Mouse (Mus musculus): ENCODE results near the gene 4933412E24Rik. TPM values are rescaled to one million over a fixed set of nuclear protein-coding genes. Genes with fewer than 3 reads are reported as not detected.

Gene 4933412E24Rik
- not detected in 2 replicates for polyA plus RNA-seq (2015; fragmentation: Nextera tagmentation; extraction: Ambion mirVana)

GRCm38 (mm10) chr15:60016513-60016912 lies at the start of gene 4933412E24Rik:
Gene 4933412E24Rik, minus strand, starts transcription at chr15:60016613.

